Mouse (Mus musculus) cerebellum, adult 2 months (tissue): ENCODE results near the gene Apc2.

ENCODE experiments used
- CTCF ChIP-seq: fragments of 200-500 bp; IDR thresholded peaks from 2 replicates; pipeline ENCODE4 v1.5.1; 2011; ENCODE audit warnings: low read depth, mild to moderate bottlenecking, control low read depth, low read length, moderate library complexity, borderline replicate concordance; ENCODE audit not compliant: insufficient read depth
- POLR2A ChIP-seq: fragments of 200-500 bp; IDR thresholded peaks from 2 replicates; pipeline ENCODE4 v1.6.1; 2011; ENCODE audit warnings: low read length, control low read depth, borderline replicate concordance; ENCODE audit not compliant: insufficient read depth

DNA sequence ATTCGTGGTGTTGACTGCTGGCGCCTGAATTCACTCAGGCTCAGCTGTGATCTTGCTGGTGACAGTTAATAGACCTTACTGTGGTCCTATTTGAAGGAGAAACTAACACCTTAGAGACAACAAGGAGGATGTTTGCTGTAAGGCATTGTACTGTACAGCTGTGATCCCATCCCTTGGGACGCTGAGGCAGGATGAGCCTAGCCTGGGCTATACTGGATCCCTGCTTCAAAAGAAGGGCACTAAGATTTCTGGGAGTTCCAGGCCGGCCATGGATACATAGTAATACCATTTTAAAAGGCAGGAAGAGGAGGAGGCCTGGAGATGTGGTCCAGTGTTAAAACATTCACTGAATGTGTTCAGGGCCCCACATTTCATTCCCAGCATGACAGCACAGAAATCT lies 45.2 kb upstream of the Apc2 start:
- TF ChIP-seq CTCF (no peak), POLR2A (no peak)
